Comparison of ENCODE assay signal across 8 mouse cellular contexts in genomic region chr9:123530566-123531130, GRCm38 (mm10). TPM values are rescaled to one million over a fixed set of nuclear protein-coding genes. Genes with fewer than 3 reads are reported as not detected.
A peak's percentile ranks its signal among the peaks of the same experiment; 100 is the strongest.
DNase-seq lines count a peak whose midpoint lies in the region; ATAC-seq lines count a peak whose summit lies in the region.

No protein-coding gene starts in this region.

- peak overlapping the region; percentile 71 for H3K4me2 ChIP-seq in kidney, embryonic 14.5 days (replicated peaks; ENCODE audit: low read depth, low read length)
- peak overlapping the region; percentile 57 for H3K4me2 ChIP-seq in hindbrain, embryonic 12.5 days (replicated peaks)
- peak overlapping the region; percentile 65 for H3K4me2 ChIP-seq in midbrain, embryonic 13.5 days (replicated peaks)

- H3K4me1 ChIP-seq in kidney, embryonic 14.5 days (ENCODE audit: control insufficient read depth, insufficient read depth, low read length) = peaks cover 19% of the 10 kb centered on the region
- H3K4me1 ChIP-seq in hindbrain, embryonic 12.5 days = peaks cover 19% of the 10 kb centered on the region
- peaks cover 30% of the 10 kb centered on the region for H3K4me1 ChIP-seq in midbrain, embryonic 13.5 days (replicated peaks)

- no peak for ATAC-seq in kidney, embryonic 14.5 days (ENCODE audit: low FRiP score, low TSS enrichment)
- no peak for ATAC-seq in hindbrain, embryonic 12.5 days (ENCODE audit: low FRiP score)
- ATAC-seq in midbrain, embryonic 13.5 days = no peak

- H3K36me3 ChIP-seq in kidney, embryonic 14.5 days (ENCODE audit: control insufficient read depth, insufficient read depth, low read length) = no peaks in the 10 kb centered on the region
- no peaks in the 10 kb centered on the region for H3K36me3 ChIP-seq in hindbrain, embryonic 12.5 days
- H3K36me3 ChIP-seq in midbrain, embryonic 13.5 days = no peaks in the 10 kb centered on the region; the same call in 1 of the 2 replicates

- DNase-seq in kidney, postnatal 14 days = no peak
- peak; percentile 20 for DNase-seq in NIH3T3 (ENCODE audit: low read depth)
- no peak for DNase-seq in ovary, postnatal 36 days (ENCODE audit: low spot score)
- DNase-seq in adrenal gland, adult 18-20 months (ENCODE audit: low spot score in 2 of 2) = no peak
- no peak for DNase-seq in thymus, postnatal 25 days

- peak overlapping the region; percentile 96 for H3K4me3 ChIP-seq in kidney, embryonic 14.5 days (ENCODE audit: low read length)
- H3K4me3 ChIP-seq in hindbrain, embryonic 12.5 days = peak overlapping the region; percentile 80
- peak overlapping the region; percentile 97 for H3K4me3 ChIP-seq in midbrain, embryonic 13.5 days (replicated peaks)

- peak overlapping the region; percentile 95; the same call in 1 of the 2 replicates for H3K9ac ChIP-seq in kidney, embryonic 14.5 days (ENCODE audit: low read depth, low read length)
- peak overlapping the region; percentile 84 for H3K9ac ChIP-seq in hindbrain, embryonic 12.5 days
- peak overlapping the region; percentile 98 for H3K9ac ChIP-seq in midbrain, embryonic 13.5 days (replicated peaks)

- peak overlapping the region; percentile 95 for H3K27ac ChIP-seq in kidney, embryonic 14.5 days (ENCODE audit: low read depth, low read length)
- peak overlapping the region; percentile 95; the same call in 1 of the 2 replicates for H3K27ac ChIP-seq in hindbrain, embryonic 12.5 days
- H3K27ac ChIP-seq in midbrain, embryonic 13.5 days = peak overlapping the region; percentile 95

- 27% methylated on average over 11 of the region's 11 CpGs for WGBS in kidney, embryonic 14.5 days
- WGBS in hindbrain, embryonic 12.5 days = 51% methylated on average over 11 of the region's 11 CpGs
- 52% methylated on average over 11 of the region's 11 CpGs for WGBS in midbrain, embryonic 13.5 days

- H3K9me3 ChIP-seq in kidney, embryonic 14.5 days (ENCODE audit: control insufficient read depth, low read length) = no peaks in the 10 kb centered on the region
- no peaks in the 10 kb centered on the region for H3K9me3 ChIP-seq in hindbrain, embryonic 12.5 days (replicated peaks)
- no peaks in the 10 kb centered on the region for H3K9me3 ChIP-seq in midbrain, embryonic 13.5 days

- H3K27me3 ChIP-seq in kidney, embryonic 14.5 days (ENCODE audit: control insufficient read depth, insufficient read depth, low read length) = no peaks in the 10 kb centered on the region
- no peaks in the 10 kb centered on the region for H3K27me3 ChIP-seq in hindbrain, embryonic 12.5 days
- no peaks in the 10 kb centered on the region for H3K27me3 ChIP-seq in midbrain, embryonic 13.5 days

RNA-seq across cellular contexts. Expression of gene Sacm1l, which starts 1.1 kb away (rescaled TPM):
- polyA plus RNA-seq in kidney, embryonic 14.5 days (2014; fragmentation: Nextera tagmentation; extraction: Ambion mirVana) = 37.5 and 56.3 TPM in 2 replicates
- 53.4 and 59.8 TPM in 2 replicates for polyA plus RNA-seq in hindbrain, embryonic 12.5 days (2016; fragmentation: Nextera tagmentation; extraction: Ambion mirVana)
- 45.8 and 49.9 TPM in 2 replicates for polyA plus RNA-seq in midbrain, embryonic 13.5 days (2015; fragmentation: Nextera tagmentation; extraction: Ambion mirVana)
- 100 to 1,000 TPM; 158 to 175 TPM for total RNA-seq in adrenal gland, adult 18-20 months (2021)

RNA-seq across cellular contexts. Expression of gene Limd1, which starts 52.1 kb away (rescaled TPM):
- 36.7 and 55.9 TPM in 2 replicates for polyA plus RNA-seq in kidney, embryonic 14.5 days (2014; fragmentation: Nextera tagmentation; extraction: Ambion mirVana)
- 39.2 and 41.3 TPM in 2 replicates for polyA plus RNA-seq in hindbrain, embryonic 12.5 days (2016; fragmentation: Nextera tagmentation; extraction: Ambion mirVana)
- polyA plus RNA-seq in midbrain, embryonic 13.5 days (2015; fragmentation: Nextera tagmentation; extraction: Ambion mirVana) = 20.3 and 22.7 TPM in 2 replicates
- total RNA-seq in adrenal gland, adult 18-20 months (2021) = 10 to 100 TPM; 24.7 to 36.9 TPM
